Mouse (Mus musculus): ENCODE results near the gene Minpp1. TPM values are rescaled to one million over a fixed set of nuclear protein-coding genes. Genes with fewer than 3 reads are reported as not detected.

Gene Minpp1
- polyA plus RNA-seq, 1 experiment from 2014 or later, result 77.0 TPM

DNA sequence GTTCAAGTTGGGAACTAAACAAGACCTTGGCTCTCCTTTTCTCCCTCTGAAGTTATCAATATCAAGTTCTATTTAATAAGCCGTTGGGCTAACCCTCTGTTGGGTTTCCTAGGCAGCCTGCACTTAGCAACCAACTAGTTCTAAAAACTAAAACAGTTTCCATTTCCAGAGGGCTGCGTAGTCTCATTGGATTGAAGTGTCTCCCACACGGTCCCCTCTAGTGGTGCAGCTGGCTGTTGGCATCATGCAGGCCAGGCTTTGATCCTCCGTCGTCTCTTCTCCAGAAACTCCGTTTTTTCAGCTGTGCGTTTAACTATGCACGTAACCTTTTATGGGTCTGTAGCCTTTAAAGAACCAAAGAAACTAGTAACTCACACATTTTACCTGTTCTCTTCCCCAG, 7.9 kb downstream of the Minpp1 start:
- no peak for DNase-seq (ENCODE audit: low spot score)
- no peak overlapping the region for H3K4me3 ChIP-seq
- peaks cover 66% of the 10 kb centered on the region for H3K36me3 ChIP-seq
- H3K27me3 ChIP-seq (ENCODE audit: low read depth, poor library complexity, severe bottlenecking), result no peaks in the 10 kb centered on the region
- peaks cover 2% of the 10 kb centered on the region for H3K4me1 ChIP-seq
- H3K27ac ChIP-seq (replicated peaks), result no peak overlapping the region
- WGBS, result 88% methylated on average over 8 of the region's 8 CpGs
- H3K9me3 ChIP-seq (replicated peaks), result no peaks in the 10 kb centered on the region

DNA sequence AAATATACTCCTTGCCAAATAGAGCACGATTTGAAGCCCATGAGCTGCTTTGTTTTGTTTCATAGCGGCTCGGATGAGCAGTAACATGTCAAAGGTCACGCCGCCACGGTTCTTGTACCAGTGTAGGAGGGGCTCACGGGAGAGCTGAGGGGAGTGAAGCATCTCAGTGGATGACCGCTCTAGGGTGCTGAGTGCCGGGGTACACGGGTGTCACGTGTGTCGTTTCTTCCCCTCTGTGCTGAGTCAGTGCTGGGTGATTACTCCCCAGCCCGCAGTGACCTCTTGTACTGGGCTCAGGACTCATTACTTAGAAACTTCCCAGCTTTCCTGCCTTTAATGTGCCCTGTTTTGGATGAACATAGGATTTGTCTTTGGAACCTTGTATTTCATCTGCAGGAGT, 9.0 kb downstream of the Minpp1 start:
- peaks cover 77% of the 10 kb centered on the region for H3K36me3 ChIP-seq
- DNase-seq (ENCODE audit: low spot score), result no peak
- no peaks in the 10 kb centered on the region for H3K4me1 ChIP-seq
- no peak overlapping the region for H3K4me3 ChIP-seq
- H3K27ac ChIP-seq (replicated peaks), result no peak overlapping the region
- no peaks in the 10 kb centered on the region for H3K9me3 ChIP-seq (replicated peaks)
- 89% methylated on average over 13 of the region's 13 CpGs for WGBS
- no peaks in the 10 kb centered on the region for H3K27me3 ChIP-seq (ENCODE audit: low read depth, poor library complexity, severe bottlenecking)

DNA sequence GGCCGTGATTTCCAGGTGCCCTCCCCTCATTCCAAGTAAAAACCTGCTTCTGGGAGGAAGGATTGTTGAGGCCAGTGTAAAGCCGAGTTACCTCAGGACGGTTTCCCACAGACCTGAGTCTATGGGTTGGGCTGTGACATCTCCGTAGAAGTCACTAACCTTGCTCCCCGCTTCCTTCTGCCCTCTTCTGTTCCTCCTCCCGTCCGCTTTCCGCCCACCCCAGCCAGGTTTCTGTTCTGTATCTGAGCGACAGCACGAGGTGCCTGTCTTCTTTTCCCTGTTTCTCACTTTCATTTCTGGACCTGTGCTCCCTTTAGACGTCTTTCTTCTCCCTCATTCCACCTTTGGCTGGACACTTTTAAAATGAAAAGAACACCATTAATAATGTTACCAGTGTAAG, 9.5 kb downstream of the Minpp1 start:
- no peak overlapping the region for H3K4me3 ChIP-seq
- no peak overlapping the region for H3K27ac ChIP-seq (replicated peaks)
- H3K9me3 ChIP-seq (replicated peaks), result no peaks in the 10 kb centered on the region
- no peak for DNase-seq (ENCODE audit: low spot score)
- H3K27me3 ChIP-seq (ENCODE audit: low read depth, poor library complexity, severe bottlenecking), result no peaks in the 10 kb centered on the region
- no peaks in the 10 kb centered on the region for H3K4me1 ChIP-seq
- WGBS, result 91% methylated on average over 11 of the region's 11 CpGs
- peaks cover 82% of the 10 kb centered on the region for H3K36me3 ChIP-seq

DNA sequence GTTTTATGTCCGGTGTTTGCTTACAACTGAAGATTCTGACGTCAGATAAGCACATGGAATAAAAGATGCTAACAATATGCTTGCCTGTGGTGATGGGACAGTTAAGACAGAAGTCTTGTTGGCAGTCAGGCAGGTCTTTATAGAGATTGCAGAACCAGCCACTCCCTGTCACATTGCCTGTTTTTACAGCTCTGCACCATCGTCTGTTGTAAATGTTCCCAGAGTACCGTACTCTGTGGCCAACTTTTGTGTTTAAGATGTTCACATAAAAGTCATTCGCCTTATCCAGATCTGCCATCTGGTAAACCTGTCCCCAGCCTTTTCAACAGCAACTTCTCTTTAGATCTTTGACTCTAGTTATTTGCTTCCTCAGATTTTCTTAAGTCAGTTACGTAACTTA, 11.8 kb downstream of the Minpp1 start:
- Histone ChIP-seq H3K9me3 (replicated peaks) (no peaks in the 10 kb centered on the region), H3K4me3 (no peak overlapping the region), H3K27me3 (ENCODE audit: low read depth, poor library complexity, severe bottlenecking) (no peaks in the 10 kb centered on the region), H3K4me1 (no peaks in the 10 kb centered on the region), H3K36me3 (peaks cover 88% of the 10 kb centered on the region), H3K27ac (replicated peaks) (no peak overlapping the region)
- WGBS, result 95% methylated on average over 6 of the region's 6 CpGs
- no peak for DNase-seq (ENCODE audit: low spot score)

DNA sequence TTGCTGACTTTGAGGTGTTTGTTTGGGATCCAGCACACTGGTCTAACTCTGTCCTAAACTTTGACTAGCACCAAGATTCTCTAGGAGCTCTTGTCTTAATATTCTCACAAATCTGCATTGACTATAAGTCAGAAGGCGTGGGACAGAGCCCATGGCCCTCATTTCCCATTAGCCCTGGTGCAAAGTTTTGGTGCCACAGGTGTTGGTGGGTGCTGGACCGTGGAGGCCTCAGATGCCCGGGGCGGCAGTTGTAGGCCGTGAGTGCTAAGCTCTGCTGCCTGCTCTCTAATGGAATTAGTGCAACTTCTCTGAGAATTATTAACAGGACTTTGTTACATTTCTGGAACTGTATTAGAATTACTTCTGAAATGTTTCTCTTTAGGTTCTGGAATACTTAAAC, 12.4 kb downstream of the Minpp1 start:
- Histone ChIP-seq H3K27me3 (ENCODE audit: low read depth, poor library complexity, severe bottlenecking) (no peaks in the 10 kb centered on the region), H3K27ac (replicated peaks) (no peak overlapping the region), H3K36me3 (peaks cover 82% of the 10 kb centered on the region), H3K4me3 (no peak overlapping the region), H3K4me1 (no peaks in the 10 kb centered on the region), H3K9me3 (replicated peaks) (no peaks in the 10 kb centered on the region)
- DNase-seq (ENCODE audit: low spot score), result no peak
- WGBS, result 94% methylated on average over 5 of the region's 5 CpGs

DNA sequence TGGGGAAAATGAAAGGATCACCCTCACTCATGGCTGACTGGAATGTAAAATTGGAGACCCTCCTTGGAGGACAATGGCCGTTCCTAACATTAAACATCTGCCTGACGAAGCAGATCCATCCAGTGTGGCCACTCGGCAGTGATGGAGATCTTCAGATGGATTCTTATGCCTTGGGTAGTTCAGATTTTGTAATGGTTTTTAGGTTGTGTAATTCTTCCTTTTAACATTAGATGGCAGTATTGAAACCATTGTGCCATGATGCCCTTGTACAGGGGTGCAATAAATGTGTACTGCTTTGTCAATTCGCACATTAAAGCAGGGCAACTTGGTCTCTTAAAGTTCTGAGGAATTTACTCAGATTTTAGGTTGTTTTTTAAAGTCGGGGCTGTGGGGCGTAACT, 15.8 kb downstream of the Minpp1 start:
- no peak for DNase-seq (ENCODE audit: low spot score)
- Histone ChIP-seq H3K27me3 (ENCODE audit: low read depth, poor library complexity, severe bottlenecking) (no peaks in the 10 kb centered on the region), H3K4me1 (no peaks in the 10 kb centered on the region), H3K4me3 (no peak overlapping the region), H3K36me3 (peaks cover 71% of the 10 kb centered on the region), H3K9me3 (replicated peaks) (no peaks in the 10 kb centered on the region), H3K27ac (replicated peaks) (no peak overlapping the region)
- 92% methylated on average over 6 of the region's 6 CpGs for WGBS

DNA sequence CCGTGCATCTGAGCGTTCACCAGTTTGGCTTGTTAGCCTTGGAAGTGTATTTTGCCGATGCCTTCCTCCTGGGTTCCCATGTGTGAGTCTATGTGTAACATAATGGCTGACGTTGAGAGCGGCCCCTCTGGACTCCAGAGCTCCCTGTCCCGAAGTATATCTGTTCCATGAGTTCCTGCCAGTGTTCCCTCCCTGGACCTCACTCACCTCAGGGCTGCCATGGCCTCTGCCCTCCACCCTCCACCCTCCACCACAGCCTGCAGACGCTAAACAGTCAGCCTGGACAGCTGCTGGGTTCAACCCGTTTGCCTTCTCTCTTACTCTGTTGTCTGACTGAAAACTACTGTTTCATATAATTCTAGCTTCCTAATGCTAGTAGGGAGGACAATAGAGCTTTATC, 20.5 kb downstream of the Minpp1 start:
- Histone ChIP-seq H3K27me3 (ENCODE audit: low read depth, poor library complexity, severe bottlenecking) (no peaks in the 10 kb centered on the region), H3K9me3 (replicated peaks) (no peaks in the 10 kb centered on the region), H3K4me3 (no peak overlapping the region), H3K4me1 (no peaks in the 10 kb centered on the region), H3K36me3 (peaks cover 69% of the 10 kb centered on the region), H3K27ac (replicated peaks) (no peak overlapping the region)
- WGBS, result 88% methylated on average over 8 of the region's 8 CpGs
- DNase-seq (ENCODE audit: low spot score), result no peak

DNA sequence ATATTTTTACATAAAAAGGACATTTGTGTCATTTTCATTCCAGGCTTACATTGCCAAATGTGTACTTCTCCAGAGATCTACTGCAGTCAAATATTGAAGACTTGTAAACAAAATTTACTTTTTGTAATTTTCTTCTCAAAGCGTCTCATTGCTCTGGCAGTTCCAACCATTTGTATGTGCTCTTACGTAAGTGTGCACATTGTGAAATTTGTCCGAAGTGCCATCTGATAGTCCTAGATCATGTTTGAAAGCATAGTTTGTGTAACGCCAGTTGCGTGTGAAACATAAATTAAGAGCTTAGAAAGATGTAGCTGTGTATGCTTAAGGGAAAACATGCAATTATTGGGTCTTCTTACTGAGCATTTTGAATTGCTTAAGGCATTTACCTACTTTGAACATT, 20.9 kb downstream of the Minpp1 start:
- Histone ChIP-seq H3K4me3 (no peak overlapping the region), H3K4me1 (no peaks in the 10 kb centered on the region), H3K27me3 (ENCODE audit: low read depth, poor library complexity, severe bottlenecking) (no peaks in the 10 kb centered on the region), H3K9me3 (replicated peaks) (no peaks in the 10 kb centered on the region), H3K27ac (replicated peaks) (no peak overlapping the region), H3K36me3 (peaks cover 69% of the 10 kb centered on the region)
- DNase-seq (ENCODE audit: low spot score), result no peak
- WGBS, result 94% methylated on average over 5 of the region's 5 CpGs

DNA sequence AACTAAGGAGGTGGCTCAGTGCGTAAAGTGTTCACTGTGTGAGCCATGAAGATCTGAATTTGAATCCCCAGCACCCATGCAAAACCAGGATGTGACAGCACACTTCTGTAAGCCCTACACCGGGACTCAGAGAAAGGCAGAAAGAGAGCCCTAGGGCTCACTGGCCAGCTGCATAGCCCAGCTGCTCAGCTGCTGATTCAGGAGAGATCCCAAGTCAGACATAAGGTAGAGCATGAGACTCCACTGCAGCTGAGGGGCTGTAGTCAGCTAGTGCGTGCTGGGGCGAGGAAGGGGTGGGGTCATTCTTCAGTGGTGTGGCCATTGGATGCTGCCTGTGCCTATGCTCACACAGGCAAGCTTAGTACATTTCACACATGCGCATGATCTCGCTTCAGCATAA, 21.5 kb downstream of the Minpp1 start:
- 89% methylated on average over 6 of the region's 6 CpGs for WGBS
- no peaks in the 10 kb centered on the region for H3K27me3 ChIP-seq (ENCODE audit: low read depth, poor library complexity, severe bottlenecking)
- H3K4me1 ChIP-seq, result no peaks in the 10 kb centered on the region
- no peak overlapping the region for H3K27ac ChIP-seq (replicated peaks)
- H3K9me3 ChIP-seq (replicated peaks), result peaks cover 4% of the 10 kb centered on the region; the same call in 1 of the 2 replicates
- H3K36me3 ChIP-seq, result peaks cover 75% of the 10 kb centered on the region
- no peak for DNase-seq (ENCODE audit: low spot score)
- no peak overlapping the region for H3K4me3 ChIP-seq

DNA sequence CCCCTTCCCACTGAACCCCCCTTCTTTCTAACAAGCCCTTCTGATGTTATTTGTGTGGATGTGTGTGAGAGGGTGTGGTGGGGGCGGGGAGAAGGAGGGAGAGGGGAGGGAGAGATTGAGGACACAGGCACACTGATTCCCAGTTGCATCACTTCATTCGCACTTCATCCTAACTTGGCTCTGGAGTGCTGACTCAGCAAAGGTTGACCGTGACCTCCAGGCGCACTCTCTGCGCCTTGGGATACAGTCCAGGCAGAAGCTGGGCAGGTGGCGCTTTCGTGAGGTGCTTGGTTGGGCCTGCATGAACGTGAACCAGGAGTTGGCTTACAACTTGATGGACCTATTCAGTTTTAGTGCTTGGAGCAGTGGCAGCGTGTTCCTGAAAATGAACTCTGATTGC, 22.0 kb downstream of the Minpp1 start:
- Histone ChIP-seq H3K9me3 (replicated peaks) (peaks cover 6% of the 10 kb centered on the region; the same call in 1 of the 2 replicates), H3K27ac (replicated peaks) (no peak overlapping the region), H3K27me3 (ENCODE audit: low read depth, poor library complexity, severe bottlenecking) (no peaks in the 10 kb centered on the region), H3K4me1 (no peaks in the 10 kb centered on the region), H3K4me3 (no peak overlapping the region), H3K36me3 (peaks cover 79% of the 10 kb centered on the region)
- 89% methylated on average over 9 of the region's 9 CpGs for WGBS
- no peak for DNase-seq (ENCODE audit: low spot score)

DNA sequence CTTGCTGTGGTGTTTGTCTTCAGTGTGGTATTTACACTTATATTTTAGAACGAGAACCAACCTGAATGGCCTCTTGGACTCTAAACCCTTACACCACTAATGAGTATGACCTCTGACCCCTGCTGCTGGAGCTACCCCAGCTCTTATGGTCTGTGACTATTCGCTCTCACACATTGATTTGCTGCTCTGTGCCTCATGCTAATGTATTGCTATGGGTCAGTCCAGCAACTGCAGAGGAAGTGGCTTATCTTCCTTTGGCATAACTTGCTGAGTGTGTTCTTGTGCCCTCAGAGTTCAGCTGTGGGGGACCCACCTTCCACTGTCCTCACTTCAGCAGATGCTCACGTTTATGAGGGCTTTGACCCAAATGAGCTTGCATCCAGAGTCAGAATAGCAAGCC, 24.7 kb downstream of the Minpp1 start:
- no peak overlapping the region for H3K27ac ChIP-seq (replicated peaks)
- DNase-seq (ENCODE audit: low spot score), result no peak
- peaks cover 6% of the 10 kb centered on the region; the same call in 1 of the 2 replicates for H3K9me3 ChIP-seq (replicated peaks)
- H3K4me3 ChIP-seq, result no peak overlapping the region
- H3K27me3 ChIP-seq (ENCODE audit: low read depth, poor library complexity, severe bottlenecking), result no peaks in the 10 kb centered on the region
- 93% methylated on average over 3 of the region's 3 CpGs for WGBS
- peaks cover 97% of the 10 kb centered on the region for H3K36me3 ChIP-seq
- H3K4me1 ChIP-seq, result no peaks in the 10 kb centered on the region

DNA sequence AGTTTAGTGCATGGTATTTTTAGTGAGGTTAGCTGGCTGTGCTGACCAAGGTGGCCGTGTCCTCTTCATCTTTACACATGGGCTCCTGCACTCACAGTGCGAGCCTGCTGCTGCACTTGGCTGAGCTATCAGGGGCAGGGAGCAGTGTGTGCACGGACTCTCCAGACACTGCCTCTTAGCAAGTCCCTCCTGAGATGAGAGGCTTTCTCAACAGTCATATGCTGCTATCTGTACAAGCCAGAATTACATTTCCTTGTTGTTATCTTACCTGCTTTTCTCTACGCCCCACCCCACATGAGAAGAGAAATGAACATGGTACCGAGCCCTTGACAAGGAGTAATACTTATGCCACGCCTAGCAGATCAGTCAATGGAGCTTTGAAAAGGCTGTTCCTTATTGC, 25.4 kb downstream of the Minpp1 start:
- no peak overlapping the region for H3K27ac ChIP-seq (replicated peaks)
- H3K36me3 ChIP-seq, result peaks cover 97% of the 10 kb centered on the region
- 92% methylated on average over 6 of the region's 6 CpGs for WGBS

DNA sequence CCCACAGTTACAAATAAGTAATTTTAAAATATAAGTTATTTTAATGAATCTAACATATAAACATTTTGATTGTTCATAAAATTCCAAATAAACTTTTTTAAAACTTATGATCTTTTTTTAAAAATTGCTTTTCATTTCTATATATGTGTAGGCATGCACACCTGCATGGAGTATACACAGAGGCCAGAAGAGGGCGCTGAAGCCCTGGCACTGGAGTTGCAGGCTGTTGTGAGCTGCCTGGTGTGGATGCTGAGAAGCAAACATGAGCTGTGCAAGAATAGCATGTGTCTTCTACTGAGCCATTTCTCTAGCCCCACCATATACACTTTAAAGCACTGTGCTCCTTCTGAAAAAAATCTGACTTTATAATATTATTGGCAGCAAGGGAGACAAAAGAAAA, 26.9 kb downstream of the Minpp1 start:
- Histone ChIP-seq H3K36me3 (peaks cover 97% of the 10 kb centered on the region), H3K4me1 (no peaks in the 10 kb centered on the region), H3K27ac (replicated peaks) (no peak overlapping the region), H3K4me3 (no peak overlapping the region), H3K27me3 (ENCODE audit: low read depth, poor library complexity, severe bottlenecking) (no peaks in the 10 kb centered on the region), H3K9me3 (replicated peaks) (peaks cover 6% of the 10 kb centered on the region; the same call in 1 of the 2 replicates)
- no peak for DNase-seq (ENCODE audit: low spot score)
- WGBS, result 27% methylated on average over 1 of the region's 1 CpGs

More for the DNA sequence above, 25.4 kb downstream of the Minpp1 start:
- no peak for DNase-seq (ENCODE audit: low spot score)
- Histone ChIP-seq H3K4me3 (no peak overlapping the region), H3K4me1 (no peaks in the 10 kb centered on the region), H3K9me3 (replicated peaks) (peaks cover 6% of the 10 kb centered on the region; the same call in 1 of the 2 replicates), H3K27me3 (ENCODE audit: low read depth, poor library complexity, severe bottlenecking) (no peaks in the 10 kb centered on the region)

DNA sequence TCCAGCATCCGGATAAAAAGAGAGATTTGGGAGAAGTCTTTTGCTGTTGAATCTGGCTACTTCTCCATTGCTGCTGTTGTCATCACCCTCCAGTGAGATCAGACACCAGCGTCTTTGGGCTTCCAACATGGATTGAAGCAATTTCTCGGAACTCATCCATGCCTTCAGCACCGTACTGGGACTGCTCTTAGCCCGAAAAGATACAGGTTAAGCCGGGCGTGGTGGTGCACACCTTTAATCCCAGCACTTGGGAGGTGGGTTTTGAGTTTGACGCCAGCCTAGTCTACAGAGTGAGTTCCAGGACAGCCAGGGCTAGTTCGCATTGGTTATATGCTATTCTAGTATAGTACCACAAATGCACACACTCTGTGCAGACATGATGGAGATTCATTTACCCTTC, 31.0 kb downstream of the Minpp1 start:
- H3K4me1 ChIP-seq, result no peaks in the 10 kb centered on the region
- no peak for DNase-seq (ENCODE audit: low spot score)
- no peak overlapping the region for H3K4me3 ChIP-seq
- peaks cover 6% of the 10 kb centered on the region; the same call in 1 of the 2 replicates for H3K9me3 ChIP-seq (replicated peaks)
- 98% methylated on average over 9 of the region's 9 CpGs for WGBS
- H3K27ac ChIP-seq (replicated peaks), result no peak overlapping the region
- peaks cover 64% of the 10 kb centered on the region for H3K36me3 ChIP-seq
- H3K27me3 ChIP-seq (ENCODE audit: low read depth, poor library complexity, severe bottlenecking), result no peaks in the 10 kb centered on the region
